Comparison of ENCODE assay signal across 15 mouse cellular contexts in the genomic region with DNA sequence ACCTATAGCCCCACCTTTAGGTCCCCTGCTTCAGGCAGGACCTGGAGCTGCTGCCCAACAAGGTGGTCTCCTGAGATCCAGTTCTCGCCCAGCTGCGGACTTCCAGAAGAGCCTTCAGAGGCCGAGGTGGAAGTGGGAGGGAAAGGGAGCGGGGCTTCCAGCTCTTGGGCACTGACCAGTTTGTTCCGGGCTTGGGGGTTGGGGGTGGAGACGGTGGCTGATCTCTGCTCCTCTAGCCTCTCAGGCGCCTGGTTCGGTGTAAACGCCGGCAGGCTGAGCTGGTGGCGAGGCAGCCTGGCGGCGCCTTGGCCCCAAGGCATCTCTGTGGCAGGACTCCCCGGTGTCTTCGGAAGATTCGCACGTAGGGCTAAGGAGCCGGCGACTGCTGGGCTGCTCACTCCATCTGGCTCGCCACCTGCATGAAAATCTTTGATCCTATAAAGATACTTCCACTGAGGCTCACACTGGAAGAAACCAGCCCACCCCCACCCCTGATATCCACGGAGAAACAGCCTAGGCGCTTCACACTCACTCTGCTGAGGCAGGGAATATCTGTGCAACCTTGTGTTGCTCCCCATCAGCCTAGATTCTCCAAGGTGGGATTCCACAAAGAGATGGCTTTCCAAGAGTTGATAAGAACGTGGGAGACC. TPM values are rescaled to one million over a fixed set of nuclear protein-coding genes. Genes with fewer than 3 reads are reported as not detected.
DNase-seq lines count a peak whose midpoint lies in the region; ATAC-seq and TF ChIP-seq lines count a peak whose summit lies in the region.
"Had no signal": no experiment of that assay in that cellular context is flagged by ENCODE, and none has a peak within 500 bp of the region (broad histone marks: within the 10 kb centered on the region; RNA-seq: fewer than 3 reads in every experiment).

Hand1 (minus strand) TSS at position 267 of the 650 bp plus-strand sequence.

- no peaks in the 10 kb centered on the region for H3K36me3 ChIP-seq in forebrain, embryonic 13.5 days (ENCODE audit: poor library complexity, severe bottlenecking)
- no peaks in the 10 kb centered on the region for H3K36me3 ChIP-seq in forebrain, embryonic 12.5 days (replicated peaks)
- H3K36me3 ChIP-seq in lung, embryonic 14.5 days (ENCODE audit: insufficient read depth) = no peaks in the 10 kb centered on the region
- H3K36me3 ChIP-seq in embryonic facial prominence, embryonic 10.5 days (replicated peaks) = no peaks in the 10 kb centered on the region
- no peaks in the 10 kb centered on the region for H3K36me3 ChIP-seq in limb, embryonic 14.5 days (ENCODE audit: control insufficient read depth, insufficient read depth, low read length)
- H3K36me3 ChIP-seq: lung, embryonic 15.5 days had no signal

- WGBS in forebrain, embryonic 13.5 days = 3% methylated on average over 23 of the region's 23 CpGs
- 2% methylated on average over 23 of the region's 23 CpGs for WGBS in forebrain, embryonic 12.5 days
- WGBS in lung, embryonic 14.5 days = 5% methylated on average over 23 of the region's 23 CpGs
- WGBS in embryonic facial prominence, embryonic 10.5 days = under 1% methylated on average over 23 of the region's 23 CpGs
- 14% methylated on average over 22 of the region's 23 CpGs for WGBS in limb, embryonic 14.5 days

- peaks cover 99% of the 10 kb centered on the region for H3K27me3 ChIP-seq in forebrain, embryonic 13.5 days
- H3K27me3 ChIP-seq in forebrain, embryonic 12.5 days = peaks cover 98% of the 10 kb centered on the region
- H3K27me3 ChIP-seq in lung, embryonic 14.5 days (ENCODE audit: insufficient read depth, low read length) = peaks cover 98% of the 10 kb centered on the region
- peaks cover 100% of the 10 kb centered on the region for H3K27me3 ChIP-seq in embryonic facial prominence, embryonic 10.5 days (replicated peaks; ENCODE audit: low read depth, poor library complexity, severe bottlenecking)
- peaks cover 98% of the 10 kb centered on the region for H3K27me3 ChIP-seq in limb, embryonic 14.5 days (ENCODE audit: control insufficient read depth, insufficient read depth, low read length)

- no peak within 1 kb of the TSS for H3K27ac ChIP-seq in forebrain, embryonic 13.5 days
- H3K27ac ChIP-seq in forebrain, embryonic 12.5 days = no peak within 1 kb of the TSS
- H3K27ac ChIP-seq in lung, embryonic 14.5 days (ENCODE audit: low read depth) = no peak within 1 kb of the TSS
- H3K27ac ChIP-seq in embryonic facial prominence, embryonic 10.5 days (replicated peaks) = peak within 1 kb of the TSS; percentile 21; the same call in 1 of the 2 replicates
- no peak within 1 kb of the TSS for H3K27ac ChIP-seq in limb, embryonic 14.5 days (replicated peaks; ENCODE audit: low read depth, low read length)
- H3K27ac ChIP-seq: lung, embryonic 15.5 days had no signal

- no peak within 1 kb of the TSS for H3K4me3 ChIP-seq in forebrain, embryonic 13.5 days
- no peak within 1 kb of the TSS for H3K4me3 ChIP-seq in forebrain, embryonic 12.5 days (replicated peaks)
- H3K4me3 ChIP-seq in lung, embryonic 14.5 days (ENCODE audit: low read depth, low read length) = peak within 1 kb of the TSS; percentile 4; the same call in 1 of the 2 replicates
- H3K4me3 ChIP-seq in embryonic facial prominence, embryonic 10.5 days = peak within 1 kb of the TSS; percentile 54
- peak within 1 kb of the TSS; percentile 10 for H3K4me3 ChIP-seq in limb, embryonic 14.5 days (replicated peaks; ENCODE audit: low read length)
- H3K4me3 ChIP-seq: lung, embryonic 15.5 days; myocyte had no signal

- TF ChIP-seq POLR2A in limb, embryonic 14.5 days (IDR thresholded peaks at IDR 0.05; ENCODE audit: borderline replicate concordance, extremely low read depth, insufficient read depth, insufficient read length) = no peak

- no peak within 1 kb of the TSS for H3K4me2 ChIP-seq in forebrain, embryonic 13.5 days
- H3K4me2 ChIP-seq in forebrain, embryonic 12.5 days = no peak within 1 kb of the TSS
- H3K4me2 ChIP-seq in lung, embryonic 14.5 days = no peak within 1 kb of the TSS
- peak within 1 kb of the TSS; percentile 23; the same call in 1 of the 2 replicates for H3K4me2 ChIP-seq in limb, embryonic 14.5 days (replicated peaks; ENCODE audit: low read depth, low read length, severe bottlenecking)
- H3K4me2 ChIP-seq: lung, embryonic 15.5 days had no signal

- peaks cover 19% of the 10 kb centered on the region for H3K4me1 ChIP-seq in forebrain, embryonic 13.5 days
- peaks cover 26% of the 10 kb centered on the region for H3K4me1 ChIP-seq in forebrain, embryonic 12.5 days
- 0 out of 2 replicates have a peak, but pooled peaks cover 4% of the 10 kb centered on the region for H3K4me1 ChIP-seq in lung, embryonic 14.5 days (ENCODE audit: insufficient read depth)
- H3K4me1 ChIP-seq in embryonic facial prominence, embryonic 10.5 days = peaks cover 51% of the 10 kb centered on the region
- peaks cover 39% of the 10 kb centered on the region for H3K4me1 ChIP-seq in limb, embryonic 14.5 days (ENCODE audit: control insufficient read depth, insufficient read depth, low read length)

- no peak for ATAC-seq in forebrain, embryonic 13.5 days
- ATAC-seq in forebrain, embryonic 12.5 days (ENCODE audit: low FRiP score) = no peak
- no peak for ATAC-seq in lung, embryonic 14.5 days (ENCODE audit: insufficient read depth)
- no peak for ATAC-seq in limb, embryonic 14.5 days (ENCODE audit: low FRiP score, low read depth)
- ATAC-seq in erythroblast, adult 5-6 weeks (replicated peaks; ENCODE audit: low FRiP score, poor library complexity, severe bottlenecking) = no peak
- no peak for ATAC-seq in erythroid progenitor cell, adult 5-6 weeks (replicated peaks; ENCODE audit: low FRiP score, poor library complexity, severe bottlenecking)

- H3K9me3 ChIP-seq in forebrain, embryonic 13.5 days (replicated peaks) = no peaks in the 10 kb centered on the region
- no peaks in the 10 kb centered on the region for H3K9me3 ChIP-seq in forebrain, embryonic 12.5 days
- H3K9me3 ChIP-seq in lung, embryonic 14.5 days (ENCODE audit: low read depth, low read length) = no peaks in the 10 kb centered on the region
- no peaks in the 10 kb centered on the region for H3K9me3 ChIP-seq in embryonic facial prominence, embryonic 10.5 days
- no peaks in the 10 kb centered on the region for H3K9me3 ChIP-seq in limb, embryonic 14.5 days (ENCODE audit: control insufficient read depth, low read length)
- H3K9me3 ChIP-seq: lung, embryonic 15.5 days had no signal

- 0 out of 2 replicates have a peak within 1 kb of the TSS, but pooled peaks have one; percentile 26 for H3K9ac ChIP-seq in forebrain, embryonic 13.5 days
- no peak within 1 kb of the TSS for H3K9ac ChIP-seq in forebrain, embryonic 12.5 days
- H3K9ac ChIP-seq in lung, embryonic 14.5 days = no peak within 1 kb of the TSS
- H3K9ac ChIP-seq in limb, embryonic 14.5 days (ENCODE audit: low read depth, low read length, severe bottlenecking) = 0 out of 2 replicates have a peak within 1 kb of the TSS, but pooled peaks have one; percentile 8
- H3K9ac ChIP-seq: lung, embryonic 15.5 days had no signal

- TF ChIP-seq CTCF in lung, embryonic 14.5 days (IDR thresholded peaks at IDR 0.05; ENCODE audit: low read depth) = no peak

- no peak for DNase-seq in lung, embryonic 14.5 days
- no peak for DNase-seq in lung, adult 18-20 months
- peak; percentile 59 for DNase-seq in embryonic facial prominence, embryonic 10.5 days (ENCODE audit: low spot score)
- DNase-seq in limb, embryonic 14.5 days (ENCODE audit: low spot score) = no peak
- DNase-seq: cerebellum, adult 2 months; gastrocnemius, postnatal 36 days; kidney, adult 18-20 months; right cerebral cortex, postnatal 4 days had no signal

RNA-seq across cellular contexts. Expression of gene Hand1, which starts in this region (rescaled TPM):
- polyA plus RNA-seq in forebrain, embryonic 13.5 days (2015; fragmentation: Nextera tagmentation; extraction: Ambion mirVana) = not detected in 2 replicates
- not detected in 2 replicates for polyA plus RNA-seq in forebrain, embryonic 12.5 days (2016; fragmentation: Nextera tagmentation; extraction: Ambion mirVana)
- polyA plus RNA-seq in lung, embryonic 14.5 days (2014; fragmentation: Nextera tagmentation; extraction: Ambion mirVana) = not detected in 2 replicates
- 21.3 and 50.0 TPM in 2 replicates for polyA plus RNA-seq in embryonic facial prominence, embryonic 10.5 days (2016; fragmentation: Nextera tagmentation; extraction: Ambion mirVana)
- 2.2 and 2.6 TPM in 2 replicates for polyA plus RNA-seq in limb, embryonic 14.5 days (2012; rRNA removed)
- 1.6 and 1.7 TPM in 2 replicates for polyA plus RNA-seq in limb, embryonic 14.5 days (2014; fragmentation: Nextera tagmentation; extraction: Ambion mirVana)
- total RNA-seq in erythroblast, adult 5-6 weeks (2015; ENCODE audit: low replicate concordance) = not detected in 2 replicates
- total RNA-seq in erythroblast, adult 5-6 weeks (2017; ENCODE audit: low replicate concordance) = not detected in 2 replicates
- not detected in 2 replicates for total RNA-seq in erythroid progenitor cell, adult 5-6 weeks (2015; ENCODE audit: low replicate concordance)
- total RNA-seq in erythroid progenitor cell, adult 5-6 weeks (2017; ENCODE audit: low replicate concordance) = not detected in 2 replicates
- total RNA-seq: gastrocnemius, postnatal 36 days; layer of hippocampus, postnatal 25 days had no signal
- polyA plus RNA-seq: cerebellum, adult 2 months; myocyte had no signal

Comparison
In these comparisons a context has a peak if more than half of its experiments do, and no peak if none do; other contexts are left out.
1. H3K9ac ChIP-seq: peak in forebrain, embryonic 13.5 days (single experiment) and limb, embryonic 14.5 days (single experiment); none in forebrain, embryonic 12.5 days (single experiment) and lung, embryonic 14.5 days (single experiment).
2. H3K4me3 ChIP-seq: peak in lung, embryonic 14.5 days (single experiment), embryonic facial prominence, embryonic 10.5 days (single experiment) and limb, embryonic 14.5 days (single experiment); none in forebrain, embryonic 13.5 days (single experiment) and forebrain, embryonic 12.5 days (single experiment).